Mouse (Mus musculus) liver, adult 2 months (tissue): ENCODE results near the gene Bag1.

ENCODE experiments used
- CTCF ChIP-seq: fragments of 200-500 bp; IDR thresholded peaks from 2 replicates; pipeline ENCODE4 v1.5.1; 2011; ENCODE audit warnings: low read depth, low read length, control low read depth
- POLR2A ChIP-seq: fragments of 200-500 bp; IDR thresholded peaks from 2 replicates; pipeline ENCODE4 v1.6.1; 2011; ENCODE audit warnings: low read length, control low read depth; ENCODE audit not compliant: insufficient read depth; ENCODE audit errors: extremely low read depth

- TF ChIP-seq CTCF (no peak), POLR2A (no peak)
Measured at GRCm38 (mm10) chr4:40955942-40956341, 7.8 kb upstream of the Bag1 start.
